Mouse (Mus musculus) left cerebral cortex, postnatal 4 days (tissue): ENCODE measurements at regions not wholly inside any gene's neighbourhood (a gene's known extent, or its start where the extent isn't known, plus 50 kb on each side); places are given as distances from the start of the nearest gene placed in this dataset.

ENCODE experiments used
- DNase-seq: peaks from one replicate; pipeline ENCODE4 v3.0.0-alpha.2; 2022
- intact Hi-C: fragments of 180-260 bp; cut with DNase I; formaldehyde crosslinking; loops from one replicate; pipeline ENCODE4 v1.15.1; 2025

- DNase-seq = peak; percentile 19
- intact Hi-C loops = no loop called here
These were observed 67.1 kb upstream of the Gabrg2 start for GRCm38 (mm10) chr11:42067788-42068187.

- no peak for DNase-seq
- intact Hi-C loops = no loop called here
These were observed 50.9 kb upstream of the Gabrg2 start for GRCm38 (mm10) chr11:42051567-42051966.
